Mouse (Mus musculus) spleen, adult 2 months (tissue): Measurements from ENCODE around the gene Cpne8.

Experiments used
- CTCF ChIP-seq: fragments of 200-500 bp; IDR thresholded peaks from 2 replicates; pipeline ENCODE4 v1.5.1; 2011; ENCODE audit warnings: mild to moderate bottlenecking, inconsistent platforms; ENCODE audit not compliant: insufficient read depth, insufficient read length, insufficient replicate concordance; ENCODE audit errors: extremely low read depth
- POLR2A ChIP-seq: fragments of 200-500 bp; IDR thresholded peaks from 2 replicates; pipeline ENCODE4 v1.6.1; 2011; ENCODE audit warnings: low read depth, low read length, inconsistent platforms

DNA sequence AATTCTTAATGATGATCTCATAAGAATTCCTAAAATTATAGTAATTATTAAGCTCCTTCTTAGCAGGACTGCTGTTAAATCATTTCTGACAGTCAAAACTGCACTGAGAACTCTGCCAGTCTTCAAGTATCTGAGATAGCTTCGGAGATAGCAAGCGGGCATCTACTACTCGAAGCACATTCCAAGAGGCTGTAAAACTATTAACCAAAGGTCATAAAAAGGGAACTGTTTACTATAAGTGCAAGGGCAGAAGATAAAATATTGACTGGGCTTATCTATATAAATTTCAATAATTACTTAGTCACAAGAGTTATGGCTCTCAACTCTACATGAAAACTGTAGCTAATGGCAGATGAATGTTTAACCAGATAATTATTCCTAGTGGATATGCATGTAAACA is 57.2 kb downstream of the Cpne8 start:
- TF ChIP-seq CTCF: no peak
- no peak for TF ChIP-seq POLR2A
